Mouse (Mus musculus): ENCODE data around the gene Slc30a3. TPM values are rescaled to one million over a fixed set of nuclear protein-coding genes. Genes with fewer than 3 reads are reported as not detected.
A peak's percentile ranks its signal among the peaks of the same experiment; 100 is the strongest.

The Slc30a3 gene
- polyA plus RNA-seq, 1 experiment, result 0.71 TPM

DNA sequence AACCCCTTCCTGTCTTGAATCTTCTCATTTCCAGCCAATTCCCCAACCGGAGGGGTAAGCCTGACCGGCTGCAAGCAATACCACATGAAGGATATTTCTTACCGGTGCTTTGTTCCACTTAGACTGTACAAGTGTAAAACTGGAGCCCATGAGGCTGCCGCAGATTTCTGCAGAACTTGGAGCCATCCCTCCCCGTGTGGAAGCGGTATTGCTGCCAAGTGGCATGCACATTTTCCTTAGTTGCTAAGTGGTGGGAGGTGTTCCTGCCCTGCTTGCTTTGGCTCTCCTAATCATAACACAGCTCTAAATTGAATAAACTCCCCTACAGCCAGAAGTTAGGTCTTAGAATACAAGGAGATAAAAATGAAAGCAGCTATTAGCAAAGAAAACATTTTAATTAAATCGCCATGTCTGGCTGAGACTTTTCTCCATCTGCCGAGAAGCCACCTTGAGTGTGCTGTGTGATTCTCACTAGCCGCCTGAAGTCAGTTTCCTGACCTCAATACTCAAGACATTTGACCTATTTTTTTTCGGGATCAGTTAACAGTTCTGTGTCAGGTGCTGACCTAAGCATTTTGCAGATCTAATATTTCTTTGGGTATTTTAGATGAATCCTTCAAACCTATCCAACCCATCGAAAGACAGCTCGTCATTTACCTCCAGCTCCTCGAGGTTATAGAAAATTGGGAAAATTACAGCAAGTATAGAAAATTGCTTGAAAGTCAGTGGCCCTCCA, 27.8 kb downstream of the Slc30a3 start:
- Histone ChIP-seq H3ac (ENCODE audit: control insufficient read depth, insufficient read length, low read depth) (no peak overlapping the region), H3K79me2 (ENCODE audit: control insufficient read depth, insufficient read depth) (no peaks in the 10 kb centered on the region), H3K27me3 (ENCODE audit: control insufficient read depth, insufficient read depth, insufficient read length) (no peaks in the 10 kb centered on the region), H3K4me3 (ENCODE audit: insufficient read depth, poor library complexity, severe bottlenecking) (no peak overlapping the region), H3K79me3 (ENCODE audit: low read depth) (no peaks in the 10 kb centered on the region), H3K36me3 (ENCODE audit: control insufficient read depth, insufficient read depth) (peaks cover 37% of the 10 kb centered on the region)
- TF ChIP-seq MYOG (IDR thresholded peaks at IDR 0.05; ENCODE audit: control insufficient read depth, extremely low read depth, insufficient read length), result no peak
- no peak for TF ChIP-seq FOSL1 (IDR thresholded peaks at IDR 0.05; ENCODE audit: insufficient read depth, low read length, poor library complexity, severe bottlenecking)

- Histone ChIP-seq H3K79me3 (ENCODE audit: low read depth) (no peaks in the 10 kb centered on the region), H3K36me3 (ENCODE audit: control insufficient read depth, insufficient read depth) (peaks cover 64% of the 10 kb centered on the region), H3K27me3 (ENCODE audit: control insufficient read depth, insufficient read depth, insufficient read length) (no peaks in the 10 kb centered on the region), H3K4me3 (ENCODE audit: insufficient read depth, poor library complexity, severe bottlenecking) (no peak overlapping the region), H3ac (ENCODE audit: control insufficient read depth, insufficient read length, low read depth) (no peak overlapping the region), H3K79me2 (ENCODE audit: control insufficient read depth, insufficient read depth) (no peaks in the 10 kb centered on the region)
- TF ChIP-seq CTCF (IDR thresholded peaks at IDR 0.05; ENCODE audit: control insufficient read depth, insufficient read depth, insufficient read length), result no peak
- TF ChIP-seq CEBPB (IDR thresholded peaks at IDR 0.05; ENCODE audit: low read depth), result peak; percentile 36
- TF ChIP-seq FOSL1 (IDR thresholded peaks at IDR 0.05; ENCODE audit: insufficient read depth, low read length, poor library complexity, severe bottlenecking), result peak; percentile 20
These were observed 31.7 kb downstream of the Slc30a3 start for GRCm38 (mm10) chr5:31076346-31076745.

DNA sequence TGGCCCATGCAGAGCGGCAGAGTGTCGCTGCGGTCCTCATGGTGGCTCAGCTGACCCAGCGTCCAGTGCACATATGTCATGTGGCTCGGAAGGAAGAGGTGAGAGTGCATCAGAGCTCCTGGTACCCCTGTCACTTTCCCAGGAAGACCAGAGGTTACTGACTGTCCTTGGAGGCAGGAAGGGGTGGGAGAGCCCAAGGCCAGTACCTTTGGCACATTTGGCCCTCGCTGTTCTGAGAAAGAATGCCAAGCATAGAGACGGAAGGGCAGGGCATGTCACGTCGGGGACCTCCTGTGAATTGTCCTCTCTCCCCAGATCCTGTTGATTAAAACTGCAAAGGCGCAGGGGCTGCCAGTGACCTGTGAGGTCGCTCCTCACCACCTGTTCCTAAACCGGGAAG, 34.9 kb downstream of the Slc30a3 start:
- H3K79me3 ChIP-seq (ENCODE audit: low read depth), result no peaks in the 10 kb centered on the region
- no peaks in the 10 kb centered on the region for H3K27me3 ChIP-seq (ENCODE audit: control insufficient read depth, insufficient read depth, insufficient read length)
- H3K79me2 ChIP-seq (ENCODE audit: control insufficient read depth, insufficient read depth), result no peaks in the 10 kb centered on the region
- no peak overlapping the region for H3ac ChIP-seq (ENCODE audit: control insufficient read depth, insufficient read length, low read depth)
- TF ChIP-seq CTCF (IDR thresholded peaks at IDR 0.05; ENCODE audit: control insufficient read depth, insufficient read depth, insufficient read length) (no peak), MAX (IDR thresholded peaks at IDR 0.05) (no peak), FOSL1 (IDR thresholded peaks at IDR 0.05; ENCODE audit: insufficient read depth, low read length, poor library complexity, severe bottlenecking) (no peak), USF1 (IDR thresholded peaks at IDR 0.05; ENCODE audit: low read depth) (no peak), MYOD1 (IDR thresholded peaks at IDR 0.05; ENCODE audit: control insufficient read depth, insufficient read length, low read depth) (no peak), CEBPB (IDR thresholded peaks at IDR 0.05; ENCODE audit: low read depth) (no peak), MYOG (IDR thresholded peaks at IDR 0.05; ENCODE audit: control insufficient read depth, extremely low read depth, insufficient read length) (no peak)
- no peak overlapping the region for H3K4me3 ChIP-seq (ENCODE audit: insufficient read depth, poor library complexity, severe bottlenecking)
- peaks cover 82% of the 10 kb centered on the region for H3K36me3 ChIP-seq (ENCODE audit: control insufficient read depth, insufficient read depth)

GRCm38 (mm10) chr5:31071821-31072220, 36.2 kb downstream of the Slc30a3 start:
- Histone ChIP-seq H3K79me3 (ENCODE audit: low read depth) (no peaks in the 10 kb centered on the region), H3K4me3 (ENCODE audit: insufficient read depth, poor library complexity, severe bottlenecking) (no peak overlapping the region), H3ac (ENCODE audit: control insufficient read depth, insufficient read length, low read depth) (no peak overlapping the region), H3K79me2 (ENCODE audit: control insufficient read depth, insufficient read depth) (no peaks in the 10 kb centered on the region), H3K36me3 (ENCODE audit: control insufficient read depth, insufficient read depth) (peaks cover 82% of the 10 kb centered on the region), H3K27me3 (ENCODE audit: control insufficient read depth, insufficient read depth, insufficient read length) (no peaks in the 10 kb centered on the region)
- TF ChIP-seq CTCF (IDR thresholded peaks at IDR 0.05; ENCODE audit: control insufficient read depth, insufficient read depth, insufficient read length), result no peak
- no peak for TF ChIP-seq MYOG (IDR thresholded peaks at IDR 0.05; ENCODE audit: control insufficient read depth, extremely low read depth, insufficient read length)

DNA sequence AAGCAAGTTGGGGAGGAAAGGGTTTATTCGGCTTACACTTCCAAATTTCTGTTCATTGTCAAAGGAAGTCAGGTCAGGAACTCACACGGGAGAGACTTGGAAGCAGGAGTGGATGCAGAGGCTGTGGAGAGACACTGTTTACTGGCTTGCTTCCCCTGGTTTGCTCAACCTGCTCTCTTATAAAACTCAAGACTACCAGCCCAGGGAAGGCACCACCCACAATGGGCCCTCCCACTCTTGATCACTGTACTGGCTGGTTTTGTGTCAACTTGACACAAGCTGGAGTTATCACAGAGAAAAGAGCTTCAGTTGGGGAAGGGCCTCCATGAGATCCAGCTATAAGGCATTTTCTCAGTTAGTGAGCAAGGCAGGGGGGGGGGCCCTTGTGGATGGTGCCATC, 37.0 kb downstream of the Slc30a3 start:
- H3K79me3 ChIP-seq (ENCODE audit: low read depth), result no peaks in the 10 kb centered on the region
- no peak overlapping the region for H3K4me3 ChIP-seq (ENCODE audit: insufficient read depth, poor library complexity, severe bottlenecking)
- H3K27me3 ChIP-seq (ENCODE audit: control insufficient read depth, insufficient read depth, insufficient read length), result no peaks in the 10 kb centered on the region
- peaks cover 84% of the 10 kb centered on the region for H3K36me3 ChIP-seq (ENCODE audit: control insufficient read depth, insufficient read depth)
- no peak overlapping the region for H3ac ChIP-seq (ENCODE audit: control insufficient read depth, insufficient read length, low read depth)
- no peaks in the 10 kb centered on the region for H3K79me2 ChIP-seq (ENCODE audit: control insufficient read depth, insufficient read depth)
- TF ChIP-seq MYOD1 (IDR thresholded peaks at IDR 0.05; ENCODE audit: control insufficient read depth, insufficient read length, low read depth) (no peak), CEBPB (IDR thresholded peaks at IDR 0.05; ENCODE audit: low read depth) (no peak)

GRCm38 (mm10) chr5:31069810-31070209, 38.2 kb downstream of the Slc30a3 start:
- TF ChIP-seq FOSL1 (IDR thresholded peaks at IDR 0.05; ENCODE audit: insufficient read depth, low read length, poor library complexity, severe bottlenecking) (no peak), CEBPB (IDR thresholded peaks at IDR 0.05; ENCODE audit: low read depth) (no peak), MYOG (IDR thresholded peaks at IDR 0.05; ENCODE audit: control insufficient read depth, extremely low read depth, insufficient read length) (no peak), CTCF (IDR thresholded peaks at IDR 0.05; ENCODE audit: control insufficient read depth, insufficient read depth, insufficient read length) (no peak), MAX (IDR thresholded peaks at IDR 0.05) (no peak)
- Histone ChIP-seq H3K36me3 (ENCODE audit: control insufficient read depth, insufficient read depth) (peaks cover 77% of the 10 kb centered on the region), H3K4me3 (ENCODE audit: insufficient read depth, poor library complexity, severe bottlenecking) (no peak overlapping the region), H3K79me3 (ENCODE audit: low read depth) (no peaks in the 10 kb centered on the region), H3K27me3 (ENCODE audit: control insufficient read depth, insufficient read depth, insufficient read length) (no peaks in the 10 kb centered on the region), H3K79me2 (ENCODE audit: control insufficient read depth, insufficient read depth) (no peaks in the 10 kb centered on the region), H3ac (ENCODE audit: control insufficient read depth, insufficient read length, low read depth) (no peak overlapping the region)
